Mouse (Mus musculus): Measurements from ENCODE around the gene 4930544D05Rik.

Gene 4930544D05Rik

DNA sequence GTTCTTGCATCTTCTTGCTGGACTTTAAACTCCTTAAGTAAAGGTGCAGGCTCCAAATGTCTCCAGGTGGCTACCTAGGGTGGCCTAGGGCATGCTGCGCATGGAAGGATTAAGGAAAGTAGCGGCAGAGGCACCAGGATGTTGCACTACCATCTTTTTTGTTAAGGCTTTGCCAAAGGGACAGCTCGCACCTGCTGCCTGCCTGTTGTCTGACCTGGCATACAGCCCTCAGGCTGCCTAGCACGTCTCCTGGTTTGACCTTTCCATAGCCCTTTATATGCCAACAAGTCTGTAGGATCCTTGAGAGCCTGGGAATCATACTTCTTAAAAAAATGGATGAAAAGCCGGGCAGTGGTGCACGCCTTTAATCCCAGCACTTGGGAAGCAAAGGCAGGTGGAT, 27.4 kb downstream of the 4930544D05Rik start:
- DNase-seq (ENCODE audit: low spot score in 2 of 2) = no peak

DNA sequence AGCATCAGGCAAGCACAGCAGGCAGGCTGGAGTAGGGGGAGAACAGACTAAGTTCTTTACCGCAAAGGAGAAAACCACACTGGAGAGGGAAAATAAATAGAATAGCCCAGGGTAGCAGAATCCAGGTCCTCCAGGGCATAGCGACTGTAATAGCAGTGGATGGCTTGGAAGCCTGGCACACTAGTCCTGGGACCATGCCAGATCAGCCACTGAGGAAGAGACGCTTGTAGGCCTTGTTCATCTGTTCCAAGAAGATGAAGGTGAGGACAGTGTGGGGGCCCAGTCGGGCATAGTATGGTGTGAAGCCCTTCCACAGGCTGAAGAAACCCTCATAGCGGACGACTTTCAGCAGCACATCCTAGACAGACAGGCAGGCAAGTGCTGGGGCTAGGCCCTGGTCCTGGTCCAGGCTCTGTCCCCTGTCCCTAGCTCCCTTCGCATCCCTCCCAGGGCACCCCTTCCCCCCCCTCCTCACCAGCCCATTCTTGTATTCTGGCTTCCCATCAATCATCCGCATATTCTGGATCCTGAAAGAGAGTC, 29.0 kb downstream of the 4930544D05Rik start:
- DNase-seq (ENCODE audit: low spot score in 2 of 2) = peak in 1 of 2 experiments; percentile 58

DNA sequence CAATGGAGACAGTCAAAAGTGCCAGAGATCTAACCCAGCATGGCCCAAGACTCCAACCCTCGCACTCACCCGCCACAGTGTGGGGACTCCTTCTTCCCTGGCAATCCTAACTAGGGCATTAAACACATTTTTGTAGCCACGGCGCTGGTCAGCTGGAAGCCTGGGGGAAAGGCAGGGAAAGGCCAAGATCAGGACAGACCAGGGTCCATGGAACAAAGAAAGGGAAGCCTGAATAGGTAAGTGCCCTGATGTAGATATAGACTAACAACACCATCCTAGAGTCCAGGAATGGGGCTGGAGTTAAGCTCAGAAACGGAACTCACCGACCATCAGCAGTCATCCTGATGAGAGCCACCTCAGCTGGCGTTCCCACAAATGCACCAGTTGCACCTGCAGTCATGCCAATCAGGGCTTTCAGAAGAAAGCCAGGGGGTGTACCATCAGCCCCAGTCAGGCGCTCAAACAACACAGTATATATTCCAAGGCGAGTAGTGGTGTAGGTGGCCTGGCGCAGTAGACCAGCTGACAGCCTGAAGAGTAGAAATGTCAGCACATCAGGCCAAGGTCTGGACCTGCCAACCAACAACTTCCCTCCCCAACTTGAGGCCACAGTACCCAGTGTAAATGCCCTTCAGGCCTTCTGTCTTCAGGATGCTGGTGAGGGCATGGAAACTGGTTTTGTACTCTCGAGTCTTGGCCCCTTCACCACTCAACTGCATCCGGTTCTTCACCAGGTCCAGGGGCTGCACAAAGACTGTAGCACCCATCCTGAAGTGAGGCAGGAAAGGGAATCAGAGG, 30.0 kb downstream of the 4930544D05Rik start:
- peak in 1 of 2 experiments; percentile 64 for DNase-seq (ENCODE audit: low spot score in 2 of 2)

DNA sequence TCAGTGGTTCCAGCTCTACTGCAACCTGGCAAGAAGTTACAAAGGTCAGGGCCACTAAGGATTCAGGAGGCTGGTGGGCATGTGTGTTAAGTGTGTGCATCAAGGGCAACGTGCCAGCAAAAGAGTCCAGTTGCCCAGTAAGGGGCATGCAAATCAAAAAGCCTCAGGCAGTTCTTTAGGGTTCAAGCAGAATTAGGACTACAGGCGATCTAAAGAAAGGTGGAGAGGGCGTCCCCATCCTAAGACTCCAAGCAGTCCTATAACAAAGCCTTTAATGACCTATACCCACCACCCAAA, 30.6 kb downstream of the 4930544D05Rik start:
- no peak for DNase-seq (ENCODE audit: low spot score in 2 of 2)

DNA sequence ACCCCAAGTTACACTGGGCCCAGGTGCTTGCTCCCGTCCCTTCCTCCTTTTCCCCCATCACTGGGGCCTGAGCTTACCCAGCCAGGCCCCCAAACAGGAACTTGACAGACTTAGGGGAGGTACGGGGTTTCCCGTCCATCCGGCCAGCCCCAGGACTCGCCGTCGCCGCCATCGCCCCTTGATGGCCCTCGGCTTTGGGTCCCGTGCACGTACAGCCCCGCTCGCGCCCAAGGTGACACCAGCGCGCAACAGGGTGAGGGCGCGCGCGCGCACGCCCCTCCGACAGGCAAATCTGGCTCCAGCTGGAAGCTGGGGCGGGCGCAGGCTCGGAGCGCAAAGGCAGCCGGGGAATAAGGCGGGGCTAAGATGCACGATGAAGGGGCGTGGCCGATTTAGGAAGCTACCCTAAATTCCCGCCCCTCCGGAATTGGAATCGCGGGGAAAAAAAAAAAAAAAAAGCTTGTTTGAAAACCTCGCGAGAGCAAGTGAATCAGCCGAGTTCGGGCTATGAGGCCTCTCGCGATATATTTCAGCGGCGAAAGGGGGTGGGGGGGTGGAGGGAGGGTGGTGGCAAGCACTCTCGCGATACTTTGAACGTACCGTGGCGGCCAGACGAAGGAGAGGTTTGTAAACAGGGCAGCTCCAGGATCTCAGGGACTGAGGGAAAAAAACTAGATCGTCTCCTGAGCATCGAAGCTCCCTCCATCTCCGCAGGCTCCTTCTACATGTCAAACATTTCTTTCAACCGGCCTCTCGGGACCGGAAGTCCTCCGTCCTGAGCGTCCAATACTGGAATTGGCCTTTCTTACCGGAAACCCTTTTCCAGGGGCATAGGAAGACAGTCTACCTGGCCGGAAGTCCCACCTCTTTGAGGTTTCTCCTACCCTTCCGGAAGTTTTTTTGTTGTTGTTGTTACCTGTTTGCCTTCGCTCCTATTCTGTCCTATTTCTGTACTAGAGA, 31.3 kb downstream of the 4930544D05Rik start, which contains the start of the genes Rnf167 and Slc25a11:
Gene Rnf167 (plus strand): TSS at position 545 of the 960 bp plus-strand sequence.
Gene Slc25a11 (minus strand): TSS at position 789 of the 960 bp plus-strand sequence.
- DNase-seq (ENCODE audit: low spot score in 2 of 2) = peak; percentile 96 to 97

DNA sequence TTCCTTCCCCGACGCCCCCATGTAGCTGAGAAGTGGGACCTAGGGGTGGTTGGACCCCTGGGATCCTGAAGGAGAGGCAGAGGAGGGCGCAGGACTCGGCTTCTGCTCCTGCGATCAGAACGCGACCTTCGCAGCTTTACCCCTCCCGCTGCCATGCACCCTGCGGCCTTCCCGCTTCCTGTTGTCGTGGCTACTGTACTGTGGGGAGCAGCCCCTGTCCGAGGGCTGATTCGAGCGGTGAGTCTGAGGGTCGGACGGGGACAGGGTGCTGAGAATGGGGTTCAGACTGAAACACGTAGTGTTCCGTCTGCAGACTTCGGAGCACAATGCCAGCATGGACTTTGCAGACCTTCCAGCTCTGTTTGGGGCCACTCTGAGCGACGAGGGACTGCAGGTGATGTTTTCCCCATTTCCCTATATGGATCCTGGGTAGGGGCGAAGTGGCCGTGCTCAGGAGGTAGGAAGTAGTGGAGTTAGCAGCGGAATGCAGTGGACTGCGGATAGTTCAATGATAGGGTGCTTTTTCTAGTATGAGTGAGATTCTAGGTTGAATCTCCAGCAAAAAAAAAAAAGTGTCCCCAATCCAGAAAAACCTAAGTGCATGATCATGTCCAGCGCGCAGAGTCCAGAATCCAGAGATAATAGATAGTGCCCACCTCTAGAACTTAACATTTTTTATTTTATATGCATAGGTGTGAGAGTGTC, 32.2 kb downstream of the 4930544D05Rik start:
- peak; percentile 62 to 86 for DNase-seq (ENCODE audit: low spot score in 2 of 2)

DNA sequence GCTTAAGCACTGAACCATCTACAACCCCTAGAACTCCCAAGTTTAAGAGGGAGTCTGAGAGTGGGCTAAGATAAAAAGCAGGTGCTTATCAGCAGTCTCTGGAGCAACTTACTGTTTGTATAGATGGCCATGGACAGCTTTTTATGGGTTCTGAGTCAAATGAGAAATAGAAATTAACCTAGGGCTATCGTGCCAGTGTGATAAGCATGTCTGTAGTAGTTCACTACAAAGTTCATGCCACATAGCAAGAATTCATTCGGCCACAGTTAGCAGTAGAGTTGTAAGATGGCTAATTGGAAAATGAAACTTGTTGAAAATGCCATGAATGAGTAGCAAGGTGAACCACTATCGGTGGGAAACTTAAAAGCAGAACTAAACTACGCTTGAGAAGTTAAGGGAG, 32.9 kb downstream of the 4930544D05Rik start:
- DNase-seq (ENCODE audit: low spot score in 2 of 2) = no peak

DNA sequence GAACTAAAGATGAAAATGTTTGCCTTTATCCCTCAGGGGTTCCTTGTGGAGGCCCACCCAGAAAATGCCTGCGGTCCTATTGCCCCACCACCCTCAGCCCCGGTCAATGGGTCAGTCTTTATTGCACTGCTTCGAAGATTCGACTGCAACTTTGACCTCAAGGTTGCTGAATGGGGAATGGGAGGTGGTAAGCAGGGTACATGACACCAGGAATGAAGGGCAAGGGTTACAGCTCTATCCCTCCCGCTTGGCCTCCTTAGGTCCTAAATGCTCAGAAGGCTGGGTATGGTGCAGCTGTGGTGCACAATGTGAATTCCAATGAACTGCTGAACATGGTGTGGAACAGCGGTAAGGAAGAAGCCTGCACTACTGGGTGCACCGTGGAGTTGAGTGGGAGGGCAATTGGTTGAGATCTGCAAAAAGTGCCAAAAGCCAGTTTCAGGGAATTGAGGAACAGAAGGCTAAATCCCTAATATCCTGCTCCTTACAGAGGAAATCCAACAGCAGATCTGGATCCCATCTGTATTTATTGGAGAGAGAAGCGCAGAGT, 33.6 kb downstream of the 4930544D05Rik start:
- no peak for DNase-seq (ENCODE audit: low spot score in 2 of 2)

DNA sequence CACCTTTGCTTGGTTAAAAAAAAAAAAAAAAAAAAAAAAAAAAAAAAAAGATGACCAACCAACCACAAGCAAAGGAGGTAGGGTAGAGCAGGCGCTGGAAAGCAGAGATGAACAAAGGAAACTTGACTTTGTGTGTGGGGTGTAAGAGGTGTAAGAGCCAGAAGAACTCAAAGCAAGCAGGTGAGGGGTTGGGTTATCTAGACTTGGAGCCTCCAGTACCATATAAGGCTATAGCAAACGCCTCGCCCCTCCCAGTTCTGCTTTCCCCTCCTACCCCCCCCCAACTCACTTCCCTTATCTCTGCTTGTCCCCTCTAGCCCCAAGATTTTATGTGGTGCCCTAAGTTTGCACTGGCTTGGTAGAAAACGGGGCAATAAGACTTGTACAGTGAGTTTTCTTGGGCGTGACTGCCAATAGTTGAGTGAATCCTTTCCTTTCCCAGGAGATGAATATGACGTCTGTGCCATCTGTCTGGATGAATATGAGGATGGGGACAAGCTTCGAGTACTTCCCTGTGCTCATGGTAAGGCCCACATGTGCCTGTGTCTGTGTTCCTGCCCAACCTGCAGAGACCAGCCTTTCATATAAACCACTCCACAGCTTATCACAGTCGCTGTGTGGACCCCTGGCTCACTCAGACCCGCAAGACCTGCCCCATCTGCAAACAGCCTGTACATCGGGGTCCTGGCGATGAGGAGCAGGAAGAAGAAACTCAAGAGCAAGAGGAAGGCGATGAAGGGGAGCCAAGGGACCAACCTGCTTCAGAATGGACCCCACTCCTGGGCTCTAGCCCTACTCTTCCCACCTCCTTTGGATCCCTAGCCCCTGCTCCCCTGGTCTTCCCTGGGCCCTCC, 34.9 kb downstream of the 4930544D05Rik start:
- DNase-seq (ENCODE audit: low spot score in 2 of 2) = no peak

DNA sequence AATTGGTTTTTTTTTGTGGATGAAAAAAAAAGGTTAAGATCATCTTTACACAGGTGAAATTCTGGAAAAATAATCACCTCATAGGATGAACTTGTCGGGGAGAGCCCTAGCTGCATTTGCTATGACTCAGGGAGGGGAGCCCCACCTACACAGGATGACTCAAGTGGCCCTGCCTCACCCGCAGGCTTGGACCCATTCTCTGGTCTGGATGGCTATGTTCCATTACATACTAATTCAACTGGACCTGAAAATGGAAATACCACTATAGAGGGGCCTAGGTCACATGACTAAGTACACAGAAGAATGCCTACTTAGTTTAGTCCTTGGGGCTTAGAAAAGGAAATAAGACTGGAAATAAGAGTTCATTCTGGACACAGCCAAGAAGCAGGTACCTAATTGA, 35.7 kb downstream of the 4930544D05Rik start:
- no peak for DNase-seq (ENCODE audit: low spot score in 2 of 2)

DNA sequence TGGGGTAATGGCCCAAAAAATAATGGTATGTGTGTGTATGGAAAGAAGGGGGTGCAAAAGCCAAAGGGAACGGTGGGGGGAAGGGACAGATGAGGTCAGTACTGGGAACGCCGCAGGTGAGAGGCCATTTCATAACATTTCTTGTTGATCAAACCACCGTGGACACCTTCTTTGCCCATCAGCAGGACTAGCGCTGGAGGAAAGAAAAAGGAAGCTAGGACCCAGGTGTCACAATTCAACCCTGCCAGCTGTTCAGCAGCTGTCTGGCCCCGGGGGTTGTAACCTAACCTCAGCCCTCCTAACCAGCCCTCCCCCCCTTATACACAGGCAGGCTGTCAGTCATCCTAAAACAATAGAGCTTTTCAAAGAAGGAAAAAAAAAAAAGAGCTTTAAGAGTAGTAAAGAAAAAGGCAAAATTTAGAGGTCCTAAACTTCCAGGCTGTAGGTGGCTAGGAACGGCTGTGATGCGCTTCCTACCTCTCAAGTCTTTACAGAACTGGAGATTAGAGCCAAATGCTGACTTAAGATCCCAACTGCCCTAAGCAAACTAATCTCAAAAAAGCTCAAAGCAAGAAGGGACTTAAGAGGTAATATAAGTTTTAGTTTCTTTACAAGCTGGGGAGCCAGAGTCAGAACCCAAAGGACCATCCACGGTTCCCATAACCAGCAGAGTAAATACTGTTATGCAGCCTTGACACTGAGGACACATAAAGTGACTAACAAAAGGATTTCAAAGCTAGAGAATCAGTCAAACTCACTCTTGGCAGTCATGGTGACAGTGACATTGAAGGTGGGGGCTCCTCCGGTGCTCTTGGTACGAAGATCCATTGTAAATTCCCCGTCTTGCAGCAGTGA, 36.6 kb downstream of the 4930544D05Rik start:
- no peak for DNase-seq (ENCODE audit: low spot score in 2 of 2)

DNA sequence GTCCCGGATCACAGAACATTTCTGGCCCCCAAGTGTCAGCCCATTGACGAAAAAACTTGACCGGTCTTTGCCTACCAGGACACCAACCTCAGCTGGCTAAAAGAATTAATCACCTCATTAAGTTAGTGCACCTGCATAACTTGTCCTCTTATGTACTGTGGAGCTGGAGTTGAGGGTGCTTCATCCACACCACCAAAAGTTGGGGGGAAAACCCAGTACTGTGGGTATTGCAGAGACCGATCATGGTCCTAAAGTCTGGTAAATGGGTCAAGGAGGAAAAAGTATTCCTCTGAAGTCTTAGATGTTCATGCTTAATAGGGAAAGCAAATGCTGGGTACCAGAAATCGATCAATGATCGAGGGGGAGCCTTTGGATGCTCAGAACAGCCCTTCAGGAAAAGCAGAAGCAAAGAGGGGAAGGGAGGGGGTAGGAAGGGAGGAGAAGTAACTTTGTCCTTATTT, 37.3 kb downstream of the 4930544D05Rik start:
- peak in 1 of 2 experiments; percentile 72 for DNase-seq (ENCODE audit: low spot score in 2 of 2)

DNA sequence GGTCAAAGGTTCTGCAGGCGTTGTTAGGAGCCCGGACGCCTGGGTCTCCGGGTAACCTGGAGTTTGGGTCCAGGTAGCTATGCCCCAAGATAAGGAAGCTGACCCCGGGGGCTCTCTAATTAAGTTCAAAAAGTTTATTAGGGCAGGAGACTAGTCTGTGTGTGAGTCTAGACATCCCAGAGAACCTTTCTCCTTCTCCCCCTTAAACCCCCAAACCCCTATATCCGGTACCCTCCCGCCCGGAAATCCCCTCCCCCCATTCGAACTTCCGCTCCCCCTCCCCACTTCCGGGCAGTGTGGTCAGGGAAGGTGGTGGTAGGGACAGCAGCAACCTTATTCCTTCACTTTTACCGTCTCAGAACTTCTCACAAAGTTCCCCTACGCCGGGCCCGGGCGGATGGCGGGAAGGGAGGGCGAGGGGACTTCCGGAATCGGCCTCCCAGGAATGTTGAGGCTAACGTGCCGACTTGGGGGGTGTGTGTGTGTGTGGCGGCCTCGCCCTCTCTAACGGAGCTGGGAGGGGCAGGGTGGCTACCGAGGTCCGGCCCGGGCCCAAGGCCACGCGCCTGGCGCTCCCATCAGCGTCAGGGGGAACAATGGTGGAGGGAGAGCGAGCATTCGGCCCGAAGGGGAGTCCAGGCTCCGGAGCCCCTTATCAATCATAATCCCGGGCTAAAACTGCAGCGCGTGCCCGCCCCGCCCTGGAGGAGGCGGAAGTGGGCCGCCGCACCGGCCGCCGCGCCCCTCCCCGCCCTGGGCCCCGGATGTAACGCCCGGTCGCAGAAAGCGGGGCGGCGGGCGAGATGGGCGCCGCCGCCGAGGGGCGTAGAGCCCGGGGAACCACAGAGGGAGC, 37.9 kb downstream of the 4930544D05Rik start:
- DNase-seq (ENCODE audit: low spot score in 2 of 2) = peak; percentile 78 to 90

DNA sequence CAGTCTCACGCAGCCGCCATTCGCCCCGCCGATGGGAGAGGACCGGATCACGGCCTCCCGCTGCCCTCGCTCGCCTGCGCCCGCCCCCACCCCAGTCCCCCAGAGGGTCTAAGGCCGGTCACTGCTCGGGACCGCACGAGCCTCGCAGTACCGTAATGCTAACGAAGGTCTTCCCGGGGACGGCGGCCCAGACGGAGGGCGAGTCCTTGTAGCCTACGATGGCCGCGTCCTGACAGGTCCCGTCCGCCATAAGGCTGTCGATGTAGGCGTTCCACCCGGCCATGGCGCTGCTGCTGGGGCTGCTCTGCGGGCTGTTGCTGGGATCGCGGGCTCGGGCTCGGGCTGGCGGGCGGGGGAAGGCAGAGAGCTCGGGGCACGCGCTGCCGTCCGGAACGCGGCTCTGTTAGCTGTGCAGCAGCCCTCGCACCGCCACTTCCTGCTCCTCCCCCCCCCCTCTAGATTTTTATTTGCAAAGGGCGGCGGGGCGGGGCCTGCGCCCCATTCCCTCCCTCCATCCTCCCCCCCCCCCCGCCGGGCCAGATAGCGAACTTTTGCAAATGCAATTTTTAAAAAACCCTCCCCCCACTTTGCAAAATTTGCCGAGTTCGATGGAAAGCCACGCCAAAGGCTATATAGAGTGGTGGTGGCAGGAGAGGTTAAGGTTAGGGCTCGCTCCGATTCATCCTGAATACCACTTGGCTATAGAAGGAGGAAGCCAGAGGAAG, 38.7 kb downstream of the 4930544D05Rik start, which contains the start of gene Pfn1:
Gene Pfn1 (minus strand): TSS at position 447 of the 725 bp plus-strand sequence.
- peak; percentile 78 to 90 for DNase-seq (ENCODE audit: low spot score in 2 of 2)

DNA sequence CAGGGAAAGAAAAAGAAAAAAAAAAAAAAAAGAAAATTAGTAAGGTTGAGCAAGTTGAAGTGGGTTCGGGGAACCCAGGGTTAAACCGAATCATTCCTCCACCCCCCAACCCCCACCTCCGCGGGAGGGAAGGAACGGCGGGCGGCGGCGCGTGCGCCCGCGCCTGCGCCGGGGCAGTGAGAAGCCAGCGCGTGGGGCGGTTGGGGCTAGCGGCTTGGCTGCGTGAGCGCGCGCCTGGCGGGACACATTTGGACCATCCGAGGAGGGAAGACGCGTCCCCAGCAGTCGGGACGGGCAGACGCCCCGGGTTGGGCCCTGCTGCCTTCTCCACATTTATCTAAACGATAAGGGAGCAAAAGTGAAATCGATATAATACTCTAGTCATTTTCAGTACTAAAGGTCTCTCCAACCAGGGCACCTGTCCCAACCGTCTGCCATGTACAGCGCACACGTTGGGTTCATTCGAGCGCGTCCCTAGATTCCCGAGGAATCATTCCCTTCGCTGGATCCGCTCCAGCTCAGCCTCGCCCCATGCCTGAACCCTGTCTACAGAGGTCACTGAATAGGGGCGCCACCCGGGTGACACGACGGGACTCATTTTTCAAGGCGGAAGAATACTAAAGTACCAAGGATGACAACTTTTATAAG, 39.4 kb downstream of the 4930544D05Rik start:
- peak; percentile 77 to 89 for DNase-seq (ENCODE audit: low spot score in 2 of 2)

DNA sequence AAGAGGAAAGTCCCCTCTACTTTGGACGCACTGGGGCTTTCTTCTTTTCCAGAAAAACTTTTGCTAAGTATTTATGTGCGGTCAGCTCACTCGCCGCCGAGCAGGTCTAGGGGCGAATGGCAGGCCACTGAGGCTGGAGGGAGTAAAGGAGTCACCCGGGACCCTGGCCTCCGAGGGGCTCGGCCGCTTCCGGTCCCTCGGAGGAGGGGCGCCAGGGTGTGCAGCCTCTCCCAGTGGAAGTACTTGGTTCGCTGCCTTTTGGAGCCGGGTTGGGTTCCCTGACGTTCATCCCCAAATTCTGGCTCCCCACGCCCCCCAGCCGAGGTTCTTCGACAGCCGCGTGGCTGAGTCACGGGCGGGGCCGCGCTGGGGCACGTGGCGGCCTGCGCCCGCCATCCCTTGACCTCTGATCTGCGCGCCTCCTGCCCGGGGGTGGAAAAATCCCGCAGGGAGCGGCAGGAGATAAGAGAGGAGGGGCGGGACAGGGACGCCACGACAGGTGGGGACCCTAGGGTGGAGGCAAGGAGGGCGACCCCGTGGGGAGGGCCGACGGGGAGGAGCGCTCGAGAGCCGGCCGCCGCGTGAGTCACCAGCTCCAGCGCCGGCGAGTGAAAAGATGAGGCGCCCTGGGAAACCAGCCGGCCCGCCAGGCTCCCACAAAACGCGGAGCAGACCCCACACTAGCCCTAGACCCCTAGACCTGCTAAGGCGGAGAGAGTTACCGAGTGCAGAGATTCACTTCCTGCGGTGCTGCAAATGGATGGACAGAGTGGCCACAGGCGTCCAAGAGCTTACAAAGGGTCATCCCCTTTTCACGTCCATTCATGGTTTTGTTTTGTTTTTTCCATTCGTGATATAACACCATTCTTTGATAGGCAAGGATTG, 40.2 kb downstream of the 4930544D05Rik start:
- DNase-seq (ENCODE audit: low spot score in 2 of 2) = peak; percentile 51 to 78

All from spleen, postnatal 4 days (tissue).